Mouse (Mus musculus) neural tube, embryonic 14.5 days (tissue): ENCODE results near the gene Gm9913. TPM values are rescaled to one million over a fixed set of nuclear protein-coding genes. Genes with fewer than 3 reads are reported as not detected.

Source experiments
- ATAC-seq: fragments of 200-750 bp; cut with Nextera tagmentation; 2 replicates; pipeline ENCODE4 v1.8.0; 2017; ENCODE audit warnings: low read depth, mild to moderate bottlenecking, moderate TSS enrichment, moderate library complexity
- H3K27ac ChIP-seq: fragments of 300-500 bp; sonication (generic); 2 replicates; pipeline ENCODE4 v1.5.1; 2014; ENCODE audit warnings: low read depth, mild to moderate bottlenecking, control low read depth, low read length, moderate library complexity, mixed read lengths
- H3K27me3 ChIP-seq: fragments of 300-500 bp; sonication (generic); 2 replicates; pipeline ENCODE4 v1.6.1; 2014; ENCODE audit warnings: low read length; ENCODE audit not compliant: control insufficient read depth, insufficient read depth
- H3K36me3 ChIP-seq: fragments of 300-500 bp; sonication (generic); 2 replicates; pipeline ENCODE4 v1.6.1; 2014; ENCODE audit warnings: low read length, mixed read lengths; ENCODE audit not compliant: control insufficient read depth, insufficient read depth
- H3K4me1 ChIP-seq: fragments of 300-500 bp; sonication (generic); 2 replicates; pipeline ENCODE4 v1.6.1; 2014; ENCODE audit warnings: low read length; ENCODE audit not compliant: control insufficient read depth, insufficient read depth
- H3K4me2 ChIP-seq: fragments of 300-500 bp; sonication (generic); 2 replicates; pipeline ENCODE4 v1.6.1; 2014; ENCODE audit warnings: mild to moderate bottlenecking, low read depth, low read length, control low read depth
- H3K4me3 ChIP-seq: fragments of 300-500 bp; sonication (generic); 2 replicates; pipeline ENCODE4 v1.5.1; 2014; ENCODE audit warnings: low read depth, low read length, control low read depth, mixed read lengths
- H3K9ac ChIP-seq: fragments of 300-500 bp; sonication (generic); replicated peaks from 2 replicates; pipeline ENCODE4 v1.6.1; 2014; ENCODE audit warnings: low read depth, mild to moderate bottlenecking, control low read depth, low read length, mixed read lengths
- H3K9me3 ChIP-seq: fragments of 300-500 bp; sonication (generic); 2 replicates; pipeline ENCODE4 v1.6.1; 2016; ENCODE audit warnings: low read length; ENCODE audit not compliant: control insufficient read depth
- WGBS: fragments of 180-500 bp; shearing (Covaris S2); extraction: QIAGEN DNeasy Blood & Tissue Kit; methylation state at CpG from one replicate; pipeline ENCODE4 v1.1.7; 2014; 5-methylcytosine and 5-hydroxymethylcytosine counted together
- polyA plus RNA-seq: library from polyadenylated mRNA; unstranded; fragments of >200 nt; fragmentation: Nextera tagmentation; extraction: Ambion mirVana; gene quantifications from 2 replicates; pipeline ENCODE4 v1.2.1, GENCODE M21; 2014

Gene Gm9913
- polyA plus RNA-seq, result 0.11 and 0.17 TPM in 2 replicates

GRCm38 (mm10) chr2:125505006-125505745 is at the start of gene Gm9913:
TSS of gene Gm9913 (plus strand) at chr2:125505089.
- H3K36me3 ChIP-seq, result no peaks in the 10 kb centered on the region

GRCm38 (mm10) chr2:125456059-125456789 is 48.7 kb upstream of the Gm9913 start:
- Histone ChIP-seq H3K27ac (no peak overlapping the region), H3K9me3 (no peaks in the 10 kb centered on the region), H3K9ac (no peak overlapping the region), H3K4me2 (no peak overlapping the region), H3K4me1 (no peaks in the 10 kb centered on the region), H3K27me3 (no peaks in the 10 kb centered on the region), H3K36me3 (no peaks in the 10 kb centered on the region), H3K4me3 (no peak overlapping the region)
- ATAC-seq, result no peak
- 86% methylated on average over 15 of the region's 15 CpGs for WGBS

More at GRCm38 (mm10) chr2:125505006-125505745, at the start of gene Gm9913:
- peak within 1 kb of the TSS; percentile 72 for H3K9ac ChIP-seq
- ATAC-seq, result peak; percentile 61
- no peaks in the 10 kb centered on the region for H3K9me3 ChIP-seq
- H3K27ac ChIP-seq, result no peak within 1 kb of the TSS; the same call in 1 of the 2 replicates
- H3K27me3 ChIP-seq, result no peaks in the 10 kb centered on the region
- H3K4me1 ChIP-seq, result peaks cover 8% of the 10 kb centered on the region; the same call in 1 of the 2 replicates
- WGBS, result under 1% methylated on average over 45 of the region's 45 CpGs
- H3K4me3 ChIP-seq, result peak within 1 kb of the TSS; percentile 68
- H3K4me2 ChIP-seq, result peak within 1 kb of the TSS; percentile 90

- Histone ChIP-seq H3K27ac (no peak overlapping the region), H3K36me3 (no peaks in the 10 kb centered on the region), H3K9ac (no peak overlapping the region), H3K4me1 (no peaks in the 10 kb centered on the region), H3K4me3 (no peak overlapping the region), H3K4me2 (no peak overlapping the region), H3K27me3 (no peaks in the 10 kb centered on the region), H3K9me3 (no peaks in the 10 kb centered on the region)
- WGBS, result 82% methylated on average over 3 of the region's 3 CpGs
- no peak for ATAC-seq
These were observed 45.8 kb upstream of the Gm9913 start for GRCm38 (mm10) chr2:125459087-125459486.

- no peaks in the 10 kb centered on the region for H3K36me3 ChIP-seq
- H3K4me3 ChIP-seq, result no peak overlapping the region
- ATAC-seq, result no peak
- no peak overlapping the region for H3K9ac ChIP-seq
- no peaks in the 10 kb centered on the region for H3K27me3 ChIP-seq
- 83% methylated on average over 6 of the region's 6 CpGs for WGBS
- H3K4me2 ChIP-seq, result no peak overlapping the region
- no peaks in the 10 kb centered on the region for H3K9me3 ChIP-seq
- no peaks in the 10 kb centered on the region for H3K4me1 ChIP-seq
- no peak overlapping the region for H3K27ac ChIP-seq
These were observed 40.9 kb upstream of the Gm9913 start for GRCm38 (mm10) chr2:125464036-125464435.

GRCm38 (mm10) chr2:125470553-125471295 is 34.2 kb upstream of the Gm9913 start:
- Histone ChIP-seq H3K4me2 (no peak overlapping the region), H3K36me3 (no peaks in the 10 kb centered on the region), H3K9ac (no peak overlapping the region), H3K9me3 (no peaks in the 10 kb centered on the region), H3K27ac (no peak overlapping the region), H3K27me3 (no peaks in the 10 kb centered on the region), H3K4me3 (no peak overlapping the region), H3K4me1 (no peaks in the 10 kb centered on the region)
- WGBS, result 72% methylated on average over 8 of the region's 8 CpGs
- ATAC-seq, result no peak

- 92% methylated on average over 4 of the region's 4 CpGs for WGBS
- no peak overlapping the region for H3K4me3 ChIP-seq
- H3K9ac ChIP-seq, result no peak overlapping the region
- no peaks in the 10 kb centered on the region for H3K36me3 ChIP-seq
- H3K27me3 ChIP-seq, result no peaks in the 10 kb centered on the region
- no peaks in the 10 kb centered on the region for H3K4me1 ChIP-seq
- no peak overlapping the region for H3K27ac ChIP-seq
- H3K4me2 ChIP-seq, result no peak overlapping the region
- no peaks in the 10 kb centered on the region for H3K9me3 ChIP-seq
- no peak for ATAC-seq
These were observed 33.2 kb upstream of the Gm9913 start for GRCm38 (mm10) chr2:125471721-125472120.

- no peaks in the 10 kb centered on the region for H3K9me3 ChIP-seq
- no peak overlapping the region for H3K9ac ChIP-seq
- no peaks in the 10 kb centered on the region for H3K4me1 ChIP-seq
- no peaks in the 10 kb centered on the region for H3K36me3 ChIP-seq
- no peaks in the 10 kb centered on the region for H3K27me3 ChIP-seq
- H3K4me3 ChIP-seq, result no peak overlapping the region
- no peak overlapping the region for H3K4me2 ChIP-seq
- 86% methylated on average over 2 of the region's 2 CpGs for WGBS
- H3K27ac ChIP-seq, result no peak overlapping the region
- no peak for ATAC-seq
These were observed 31.7 kb upstream of the Gm9913 start for GRCm38 (mm10) chr2:125473228-125473627.

GRCm38 (mm10) chr2:125474690-125475089 is 30.2 kb upstream of the Gm9913 start:
- Histone ChIP-seq H3K4me3 (no peak overlapping the region), H3K4me1 (no peaks in the 10 kb centered on the region), H3K9ac (no peak overlapping the region), H3K9me3 (no peaks in the 10 kb centered on the region), H3K27me3 (no peaks in the 10 kb centered on the region), H3K27ac (no peak overlapping the region), H3K36me3 (no peaks in the 10 kb centered on the region), H3K4me2 (no peak overlapping the region)
- WGBS, result 81% methylated on average over 5 of the region's 5 CpGs
- no peak for ATAC-seq
